Mouse (Mus musculus) liver, embryonic 16.5 days (tissue): ENCODE results near the gene Fam173b. TPM values are rescaled to one million over a fixed set of nuclear protein-coding genes. Genes with fewer than 3 reads are reported as not detected.

Experiments
- ATAC-seq: fragments of 200-750 bp; cut with Nextera tagmentation; 2 replicates; pipeline ENCODE4 v1.8.0; 2017; ENCODE audit warnings: low read depth, mild to moderate bottlenecking, moderate number of reproducible peaks, moderate library complexity
- H3K27ac ChIP-seq: fragments of 300-500 bp; sonication (generic); 2 replicates; pipeline ENCODE4 v1.5.1; 2014; ENCODE audit warnings: mild to moderate bottlenecking, low read length
- H3K27me3 ChIP-seq: fragments of 300-500 bp; sonication (generic); 2 replicates; pipeline ENCODE4 v1.6.1; 2014; ENCODE audit warnings: low read depth, low read length, mixed read lengths; ENCODE audit not compliant: control insufficient read depth, insufficient read depth
- H3K36me3 ChIP-seq: fragments of 300-500 bp; sonication (generic); 2 replicates; pipeline ENCODE4 v1.6.1; 2014; ENCODE audit warnings: mild to moderate bottlenecking; ENCODE audit not compliant: control insufficient read depth, insufficient read depth
- H3K4me1 ChIP-seq: fragments of 300-500 bp; sonication (generic); 2 replicates; pipeline ENCODE4 v1.6.1; 2014; ENCODE audit warnings: low read depth, low read length, mixed read lengths; ENCODE audit not compliant: control insufficient read depth
- H3K4me2 ChIP-seq: fragments of 300-500 bp; sonication (generic); 2 replicates; pipeline ENCODE4 v1.6.1; 2014; ENCODE audit warnings: low read depth, low read length, mixed read lengths
- H3K4me3 ChIP-seq: fragments of 300-500 bp; sonication (generic); 2 replicates; pipeline ENCODE4 v1.5.1; 2014; ENCODE audit warnings: low read depth, mild to moderate bottlenecking, low read length
- H3K9ac ChIP-seq: fragments of 300-500 bp; sonication (generic); 2 replicates; pipeline ENCODE4 v1.6.1; 2014; ENCODE audit warnings: low read depth, low read length
- H3K9me3 ChIP-seq: fragments of 300-500 bp; sonication (generic); replicated peaks from 2 replicates; pipeline ENCODE4 v1.6.1; 2016; ENCODE audit warnings: low read length; ENCODE audit not compliant: control insufficient read depth
- WGBS: fragments of 180-500 bp; shearing (Covaris S2); extraction: QIAGEN DNeasy Blood & Tissue Kit; methylation state at CpG from one replicate; pipeline ENCODE4 v1.1.7; 2014; ENCODE audit not compliant: insufficient replicate concordance; 5-methylcytosine and 5-hydroxymethylcytosine counted together
- polyA plus RNA-seq: library from polyadenylated mRNA; unstranded; fragments of >200 nt; fragmentation: Nextera tagmentation; extraction: Ambion mirVana; gene quantifications from 2 replicates; pipeline ENCODE4 v1.2.1, GENCODE M21; 2015

Fam173b gene
- polyA plus RNA-seq, 1 experiment from 2014 or later, result 7.1 TPM

- 82% methylated on average over 7 of the region's 7 CpGs for WGBS
- no peak for ATAC-seq
- H3K4me2 ChIP-seq, result no peak overlapping the region
- H3K4me1 ChIP-seq, result peaks cover 14% of the 10 kb centered on the region
- H3K27me3 ChIP-seq, result no peaks in the 10 kb centered on the region
- no peak overlapping the region for H3K27ac ChIP-seq
- no peak overlapping the region for H3K9ac ChIP-seq
- H3K9me3 ChIP-seq, result no peaks in the 10 kb centered on the region
- no peak overlapping the region for H3K4me3 ChIP-seq
- H3K36me3 ChIP-seq, result peaks cover 59% of the 10 kb centered on the region
These were observed 6.0 kb upstream of the Fam173b start for GRCm38 (mm10) chr15:31595651-31596050.

GRCm38 (mm10) chr15:31599834-31600233 is 1.8 kb upstream of the Fam173b start:
- peak overlapping the region; percentile 9; the same call in 1 of the 2 replicates for H3K9ac ChIP-seq
- no peaks in the 10 kb centered on the region for H3K9me3 ChIP-seq
- H3K4me3 ChIP-seq, result peak overlapping the region; percentile 95
- H3K27ac ChIP-seq, result no peak overlapping the region
- peaks cover 24% of the 10 kb centered on the region for H3K4me1 ChIP-seq
- no peaks in the 10 kb centered on the region for H3K27me3 ChIP-seq
- H3K36me3 ChIP-seq, result peaks cover 20% of the 10 kb centered on the region
- ATAC-seq, result no peak
- WGBS, result 41% methylated on average over 4 of the region's 4 CpGs
- H3K4me2 ChIP-seq, result peak overlapping the region; percentile 66

GRCm38 (mm10) chr15:31601279-31601645 is 390 bp upstream of the Fam173b start:
- Histone ChIP-seq H3K9ac (peak overlapping the region; percentile 85), H3K4me2 (peak overlapping the region; percentile 66), H3K36me3 (peaks cover 7% of the 10 kb centered on the region), H3K27me3 (no peaks in the 10 kb centered on the region), H3K4me3 (peak overlapping the region; percentile 95), H3K4me1 (peaks cover 24% of the 10 kb centered on the region), H3K27ac (peak overlapping the region; percentile 77), H3K9me3 (no peaks in the 10 kb centered on the region)
- under 1% methylated on average over 33 of the region's 33 CpGs for WGBS
- ATAC-seq, result peak; percentile 68

GRCm38 (mm10) chr15:31602426-31602825 is 774 bp downstream of the Fam173b start:
- peaks cover 24% of the 10 kb centered on the region for H3K4me1 ChIP-seq
- H3K9me3 ChIP-seq, result no peaks in the 10 kb centered on the region
- peak overlapping the region; percentile 66 for H3K4me2 ChIP-seq
- peak; percentile 40 for ATAC-seq
- no peaks in the 10 kb centered on the region for H3K27me3 ChIP-seq
- WGBS, result 2% methylated on average over 15 of the region's 15 CpGs
- H3K9ac ChIP-seq, result peak overlapping the region; percentile 85
- peak overlapping the region; percentile 95 for H3K4me3 ChIP-seq
- peak overlapping the region; percentile 84 for H3K27ac ChIP-seq
- no peaks in the 10 kb centered on the region; the same call in 1 of the 2 replicates for H3K36me3 ChIP-seq

- ATAC-seq, result no peak
- H3K4me3 ChIP-seq, result peak overlapping the region; percentile 95
- no peaks in the 10 kb centered on the region for H3K27me3 ChIP-seq
- H3K36me3 ChIP-seq, result no peaks in the 10 kb centered on the region
- H3K4me1 ChIP-seq, result peaks cover 24% of the 10 kb centered on the region
- H3K9me3 ChIP-seq, result no peaks in the 10 kb centered on the region
- H3K9ac ChIP-seq, result peak overlapping the region; percentile 85; the same call in 1 of the 2 replicates
- no peak overlapping the region for H3K27ac ChIP-seq
- 83% methylated on average over 13 of the region's 13 CpGs for WGBS
- peak overlapping the region; percentile 66 for H3K4me2 ChIP-seq
These were observed 1.5 kb downstream of the Fam173b start for GRCm38 (mm10) chr15:31603113-31603512.

- Histone ChIP-seq H3K9me3 (no peaks in the 10 kb centered on the region), H3K9ac (no peak overlapping the region), H3K4me1 (peaks cover 8% of the 10 kb centered on the region), H3K4me2 (no peak overlapping the region; the same call in 1 of the 2 replicates), H3K27me3 (no peaks in the 10 kb centered on the region), H3K36me3 (no peaks in the 10 kb centered on the region), H3K4me3 (no peak overlapping the region), H3K27ac (peak overlapping the region; percentile 70)
- WGBS, result 50% methylated on average over 6 of the region's 6 CpGs
- peak; percentile 33; the same call in 1 of the 2 replicates for ATAC-seq
These were observed 5.2 kb downstream of the Fam173b start for GRCm38 (mm10) chr15:31606821-31607220.

GRCm38 (mm10) chr15:31611027-31611426 is 9.4 kb downstream of the Fam173b start:
- no peak for ATAC-seq
- H3K9me3 ChIP-seq, result no peaks in the 10 kb centered on the region
- no peak overlapping the region for H3K4me2 ChIP-seq
- no peaks in the 10 kb centered on the region for H3K36me3 ChIP-seq
- no peaks in the 10 kb centered on the region; the same call in 1 of the 2 replicates for H3K4me1 ChIP-seq
- no peak overlapping the region for H3K9ac ChIP-seq
- H3K27me3 ChIP-seq, result no peaks in the 10 kb centered on the region
- WGBS, result 79% methylated on average over 3 of the region's 3 CpGs
- no peak overlapping the region for H3K27ac ChIP-seq
- H3K4me3 ChIP-seq, result no peak overlapping the region

GRCm38 (mm10) chr15:31611976-31612375 is 10.3 kb downstream of the Fam173b start:
- no peak overlapping the region for H3K4me3 ChIP-seq
- 77% methylated on average over 4 of the region's 4 CpGs for WGBS
- no peak for ATAC-seq
- no peaks in the 10 kb centered on the region for H3K27me3 ChIP-seq
- H3K4me1 ChIP-seq, result no peaks in the 10 kb centered on the region; the same call in 1 of the 2 replicates
- no peak overlapping the region for H3K4me2 ChIP-seq
- H3K9ac ChIP-seq, result no peak overlapping the region
- no peak overlapping the region for H3K27ac ChIP-seq
- H3K36me3 ChIP-seq, result peaks cover 1% of the 10 kb centered on the region; the same call in 1 of the 2 replicates
- no peaks in the 10 kb centered on the region for H3K9me3 ChIP-seq

GRCm38 (mm10) chr15:31613826-31614453 is 12.3 kb downstream of the Fam173b start:
- peaks cover 4% of the 10 kb centered on the region; the same call in 1 of the 2 replicates for H3K36me3 ChIP-seq
- H3K4me2 ChIP-seq, result no peak overlapping the region
- no peak for ATAC-seq
- no peak overlapping the region for H3K9ac ChIP-seq
- no peaks in the 10 kb centered on the region for H3K9me3 ChIP-seq
- H3K27me3 ChIP-seq, result no peaks in the 10 kb centered on the region
- WGBS, result 68% methylated on average over 6 of the region's 6 CpGs
- H3K4me1 ChIP-seq, result no peaks in the 10 kb centered on the region
- no peak overlapping the region for H3K4me3 ChIP-seq
- H3K27ac ChIP-seq, result no peak overlapping the region
